Mouse (Mus musculus) kidney, adult 8-10 months (tissue): ENCODE results near the gene Sephs2.
"Not testable (repeated sequence)": the region's sequence is repeated elsewhere in the genome, so short reads cannot be mapped to it uniquely, and the experiment has no call there.

Experiments used
- DNase-seq, 2 experiments: peaks; one replicate each; pipeline ENCODE4 v3.0.0; 2022

Sephs2 gene

GRCm38 (mm10) chr7:127270666-127271065, 3.2 kb downstream of the Sephs2 start:
- no peak for DNase-seq

- no peak for DNase-seq
These were observed 3.6 kb downstream of the Sephs2 start for GRCm38 (mm10) chr7:127270256-127270655.

- no peak for DNase-seq
These were observed 10.3 kb downstream of the Sephs2 start for GRCm38 (mm10) chr7:127263526-127263925.

- DNase-seq = no peak
These were observed 11.5 kb downstream of the Sephs2 start for GRCm38 (mm10) chr7:127262218-127262961.

- DNase-seq = peak; percentile 99
These were observed 13.3 kb downstream of the Sephs2 start, which contains the start of gene Dctpp1 for GRCm38 (mm10) chr7:127260309-127261111. Gene Dctpp1, minus strand, starts transcription at chr7:127260709.

- DNase-seq = no peak
These were observed 14.5 kb downstream of the Sephs2 start for GRCm38 (mm10) chr7:127259186-127259905.

GRCm38 (mm10) chr7:127256518-127256917, 17.3 kb downstream of the Sephs2 start:
- no peak for DNase-seq

- no peak for DNase-seq
These were observed 17.9 kb downstream of the Sephs2 start for GRCm38 (mm10) chr7:127255965-127256364.

- DNase-seq = no peak
These were observed 18.8 kb downstream of the Sephs2 start for GRCm38 (mm10) chr7:127255008-127255407.

- DNase-seq = peak; percentile 93 to 94
These were observed 19.8 kb downstream of the Sephs2 start for GRCm38 (mm10) chr7:127253821-127254769.

GRCm38 (mm10) chr7:127253341-127253740, 20.5 kb downstream of the Sephs2 start:
- DNase-seq = no peak

- DNase-seq = no peak
These were observed 21.4 kb downstream of the Sephs2 start for GRCm38 (mm10) chr7:127252414-127252813.

GRCm38 (mm10) chr7:127250511-127250910, 23.3 kb downstream of the Sephs2 start:
- not testable (repeated sequence) for DNase-seq

GRCm38 (mm10) chr7:127244658-127245510, 29.0 kb downstream of the Sephs2 start:
- no peak for DNase-seq

- peak; percentile 96 to 97 for DNase-seq
These were observed 29.8 kb downstream of the Sephs2 start, which contains the start of gene Zfp771 for GRCm38 (mm10) chr7:127243870-127244657. Gene Zfp771, plus strand, starts transcription at chr7:127244274.

GRCm38 (mm10) chr7:127243361-127243867, 30.4 kb downstream of the Sephs2 start:
- DNase-seq = no peak

GRCm38 (mm10) chr7:127234777-127235176, 39.1 kb downstream of the Sephs2 start:
- no peak for DNase-seq

GRCm38 (mm10) chr7:127233765-127234164, 40.1 kb downstream of the Sephs2 start:
- DNase-seq = no peak

- DNase-seq = peak in 1 of 2 experiments; percentile 30
These were observed 40.5 kb downstream of the Sephs2 start for GRCm38 (mm10) chr7:127233368-127233749.
